Mouse (Mus musculus) liver (tissue): ENCODE results near the gene Kdm4b.

ENCODE experiments used
- DNase-seq: peaks from one replicate; pipeline ENCODE4 v3.0.0-alpha.2; 2020; ENCODE audit warnings: mixed read lengths

Gene Kdm4b

DNA sequence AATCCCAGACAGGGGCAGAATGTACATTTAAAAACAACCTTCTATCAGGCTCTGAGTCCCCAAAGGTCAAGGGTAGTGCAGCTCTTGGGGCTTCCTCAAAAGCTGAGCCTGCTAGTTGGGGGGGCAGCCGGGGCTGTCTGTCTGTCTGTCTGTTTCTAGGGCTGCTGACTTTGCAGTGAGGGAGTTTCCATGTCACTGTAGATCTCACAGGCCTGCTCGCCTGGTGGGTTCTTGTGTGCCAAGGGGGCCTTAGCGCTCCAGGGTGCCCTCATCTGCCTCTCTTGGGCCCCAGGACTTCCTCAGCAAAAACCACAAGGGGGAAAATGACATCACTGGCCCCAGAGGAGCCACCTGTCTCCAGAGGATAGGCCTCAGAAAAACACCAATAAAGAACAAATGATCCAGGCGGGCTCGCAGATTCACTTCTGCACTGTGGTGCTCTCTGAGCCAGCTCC is 117.5 kb downstream of the Kdm4b start:
- DNase-seq, result no peak

GRCm38 (mm10) chr17:56444771-56445170 is 118.9 kb downstream of the Kdm4b start:
- DNase-seq, result no peak

DNA sequence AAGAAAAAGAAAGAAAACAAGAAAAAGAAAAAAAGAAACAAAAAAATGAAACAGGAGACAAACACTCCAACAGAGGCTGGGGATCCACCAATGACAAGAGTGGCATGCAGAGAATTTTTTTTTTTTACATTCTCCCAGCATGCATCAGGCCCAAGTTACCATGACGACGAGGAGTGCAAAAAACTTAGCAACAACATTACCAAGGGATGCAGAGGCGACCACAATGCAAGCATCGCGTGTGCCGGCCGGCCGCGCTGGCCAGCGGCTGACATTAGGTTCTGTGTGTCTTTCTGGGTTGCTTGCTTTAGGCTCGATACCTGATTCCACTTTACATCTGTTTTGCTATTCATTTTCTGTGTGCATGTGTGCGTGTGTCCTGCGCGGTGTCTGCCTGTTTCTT is 119.5 kb downstream of the Kdm4b start:
- DNase-seq, result no peak

GRCm38 (mm10) chr17:56447716-56448115 is 121.9 kb downstream of the Kdm4b start:
- no peak for DNase-seq
